Mouse (Mus musculus): ENCODE results near the gene Ly6f. TPM values are rescaled to one million over a fixed set of nuclear protein-coding genes. Genes with fewer than 3 reads are reported as not detected.

Gene Ly6f
- not detected in 2 replicates for polyA plus RNA-seq (2012; rRNA removed)

- Histone ChIP-seq H3K4me1 (ENCODE audit: control insufficient read depth, insufficient read depth, insufficient read length, low read length) (no peaks in the 10 kb centered on the region), H3K27me3 (ENCODE audit: control insufficient read depth, insufficient read depth, low read length) (no peaks in the 10 kb centered on the region), H3K4me3 (ENCODE audit: low read depth, low read length) (no peak within 1 kb of the TSS), H3K27ac (ENCODE audit: insufficient read depth, low read depth, low read length) (no peak within 1 kb of the TSS), H3K36me3 (ENCODE audit: control insufficient read depth, insufficient read depth, low read length) (no peaks in the 10 kb centered on the region)
- TF ChIP-seq CTCF (IDR thresholded peaks at IDR 0.05; ENCODE audit: extremely low read depth, insufficient read length, insufficient replicate concordance, low read depth, low read length): no peak
- no peak for TF ChIP-seq POLR2A (IDR thresholded peaks at IDR 0.05; ENCODE audit: low read depth, low read length)
These were observed at the start of gene Ly6f for GRCm38 (mm10) chr15:75268121-75268520. TSS of gene Ly6f (plus strand) at chr15:75268421.

GRCm38 (mm10) chr15:75221942-75222341, 46.3 kb upstream of the Ly6f start:
- Histone ChIP-seq H3K27me3 (ENCODE audit: control insufficient read depth, insufficient read depth, low read length) (no peaks in the 10 kb centered on the region), H3K27ac (ENCODE audit: insufficient read depth, low read depth, low read length) (no peak overlapping the region), H3K4me1 (ENCODE audit: control insufficient read depth, insufficient read depth, insufficient read length, low read length) (peaks cover 2% of the 10 kb centered on the region; the same call in 1 of the 2 replicates), H3K4me3 (ENCODE audit: low read depth, low read length) (no peak overlapping the region), H3K36me3 (ENCODE audit: control insufficient read depth, insufficient read depth, low read length) (peaks cover 15% of the 10 kb centered on the region)
- TF ChIP-seq POLR2A (IDR thresholded peaks at IDR 0.05; ENCODE audit: low read depth, low read length) (no peak), CTCF (IDR thresholded peaks at IDR 0.05; ENCODE audit: extremely low read depth, insufficient read length, insufficient replicate concordance, low read depth, low read length) (no peak)

GRCm38 (mm10) chr15:75237736-75238288, 30.4 kb upstream of the Ly6f start:
- no peaks in the 10 kb centered on the region for H3K27me3 ChIP-seq (ENCODE audit: control insufficient read depth, insufficient read depth, low read length)
- no peak for TF ChIP-seq POLR2A (IDR thresholded peaks at IDR 0.05; ENCODE audit: low read depth, low read length)
- TF ChIP-seq CTCF (IDR thresholded peaks at IDR 0.05; ENCODE audit: extremely low read depth, insufficient read length, insufficient replicate concordance, low read depth, low read length): no peak
- 68% methylated on average over 3 of the region's 3 CpGs for WGBS
- no peaks in the 10 kb centered on the region for H3K36me3 ChIP-seq (ENCODE audit: control insufficient read depth, insufficient read depth, low read length)
- H3K4me3 ChIP-seq (ENCODE audit: low read depth, low read length): no peak overlapping the region
- H3K27ac ChIP-seq (ENCODE audit: insufficient read depth, low read depth, low read length): no peak overlapping the region
- H3K4me1 ChIP-seq (ENCODE audit: control insufficient read depth, insufficient read depth, insufficient read length, low read length): peaks cover 2% of the 10 kb centered on the region; the same call in 1 of the 2 replicates

- Histone ChIP-seq H3K27ac (ENCODE audit: insufficient read depth, low read depth, low read length) (no peak overlapping the region), H3K4me1 (ENCODE audit: control insufficient read depth, insufficient read depth, insufficient read length, low read length) (peaks cover 2% of the 10 kb centered on the region; the same call in 1 of the 2 replicates), H3K4me3 (ENCODE audit: low read depth, low read length) (no peak overlapping the region), H3K36me3 (ENCODE audit: control insufficient read depth, insufficient read depth, low read length) (no peaks in the 10 kb centered on the region), H3K27me3 (ENCODE audit: control insufficient read depth, insufficient read depth, low read length) (no peaks in the 10 kb centered on the region)
- WGBS: 70% methylated on average over 2 of the region's 2 CpGs
- no peak for TF ChIP-seq POLR2A (IDR thresholded peaks at IDR 0.05; ENCODE audit: low read depth, low read length)
- no peak for TF ChIP-seq CTCF (IDR thresholded peaks at IDR 0.05; ENCODE audit: extremely low read depth, insufficient read length, insufficient replicate concordance, low read depth, low read length)
These were observed 27.7 kb upstream of the Ly6f start for GRCm38 (mm10) chr15:75240558-75240957.

DNA sequence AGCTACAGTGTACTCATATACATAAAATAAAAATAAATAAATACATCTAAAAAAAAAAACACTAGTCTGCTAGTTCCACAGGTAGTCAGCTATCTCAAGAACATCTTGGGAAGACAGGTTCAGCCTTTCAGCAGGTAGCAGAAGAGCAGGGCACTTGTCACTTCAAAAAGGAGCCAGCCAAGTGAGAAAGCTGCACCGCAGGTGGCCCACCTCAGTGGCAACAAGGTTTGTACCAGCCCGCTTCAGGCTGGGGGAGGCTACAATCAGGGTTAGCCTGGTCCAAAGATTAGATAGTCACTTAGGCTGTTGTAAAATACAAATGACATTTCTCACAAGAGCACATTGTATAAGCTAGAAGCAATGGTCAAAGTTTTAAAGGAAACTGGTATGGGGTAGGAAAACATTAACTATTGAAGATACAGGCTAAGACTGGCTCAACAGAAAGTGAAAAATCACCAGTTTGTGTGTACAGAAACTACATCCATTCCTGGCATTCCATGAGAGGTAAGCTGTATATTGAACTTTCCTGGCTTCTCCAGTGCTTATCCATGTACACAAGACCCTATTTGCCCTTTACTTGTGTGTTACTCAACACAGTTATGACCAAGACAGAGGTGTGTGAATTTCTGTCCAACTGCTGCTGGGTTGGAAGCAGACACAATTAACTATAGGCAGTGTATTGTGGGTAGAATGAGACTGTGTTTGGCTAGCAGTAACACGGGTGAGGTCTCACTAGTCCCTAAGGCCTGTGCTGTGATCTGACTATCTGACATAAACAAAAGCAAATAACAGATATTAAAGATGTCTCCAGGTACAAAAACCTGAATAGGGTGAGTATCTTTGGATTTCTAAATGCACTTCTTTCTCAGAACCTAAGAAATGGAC, 25.2 kb upstream of the Ly6f start:
- Histone ChIP-seq H3K27me3 (ENCODE audit: control insufficient read depth, insufficient read depth, low read length) (no peaks in the 10 kb centered on the region), H3K4me3 (ENCODE audit: low read depth, low read length) (no peak overlapping the region), H3K36me3 (ENCODE audit: control insufficient read depth, insufficient read depth, low read length) (no peaks in the 10 kb centered on the region), H3K27ac (ENCODE audit: insufficient read depth, low read depth, low read length) (no peak overlapping the region), H3K4me1 (ENCODE audit: control insufficient read depth, insufficient read depth, insufficient read length, low read length) (peaks cover 2% of the 10 kb centered on the region; the same call in 1 of the 2 replicates)
- 23% methylated on average over 3 of the region's 3 CpGs for WGBS
- TF ChIP-seq POLR2A (IDR thresholded peaks at IDR 0.05; ENCODE audit: low read depth, low read length) (no peak), CTCF (IDR thresholded peaks at IDR 0.05; ENCODE audit: extremely low read depth, insufficient read length, insufficient replicate concordance, low read depth, low read length) (no peak)

GRCm38 (mm10) chr15:75254671-75255070, 13.6 kb upstream of the Ly6f start:
- no peak overlapping the region for H3K27ac ChIP-seq (ENCODE audit: insufficient read depth, low read depth, low read length)
- WGBS: 85% methylated on average over 3 of the region's 3 CpGs
- H3K4me3 ChIP-seq (ENCODE audit: low read depth, low read length): no peak overlapping the region
- TF ChIP-seq POLR2A (IDR thresholded peaks at IDR 0.05; ENCODE audit: low read depth, low read length): no peak
- TF ChIP-seq CTCF (IDR thresholded peaks at IDR 0.05; ENCODE audit: extremely low read depth, insufficient read length, insufficient replicate concordance, low read depth, low read length): no peak
- H3K27me3 ChIP-seq (ENCODE audit: control insufficient read depth, insufficient read depth, low read length): no peaks in the 10 kb centered on the region
- no peaks in the 10 kb centered on the region for H3K4me1 ChIP-seq (ENCODE audit: control insufficient read depth, insufficient read depth, insufficient read length, low read length)
- H3K36me3 ChIP-seq (ENCODE audit: control insufficient read depth, insufficient read depth, low read length): no peaks in the 10 kb centered on the region

DNA sequence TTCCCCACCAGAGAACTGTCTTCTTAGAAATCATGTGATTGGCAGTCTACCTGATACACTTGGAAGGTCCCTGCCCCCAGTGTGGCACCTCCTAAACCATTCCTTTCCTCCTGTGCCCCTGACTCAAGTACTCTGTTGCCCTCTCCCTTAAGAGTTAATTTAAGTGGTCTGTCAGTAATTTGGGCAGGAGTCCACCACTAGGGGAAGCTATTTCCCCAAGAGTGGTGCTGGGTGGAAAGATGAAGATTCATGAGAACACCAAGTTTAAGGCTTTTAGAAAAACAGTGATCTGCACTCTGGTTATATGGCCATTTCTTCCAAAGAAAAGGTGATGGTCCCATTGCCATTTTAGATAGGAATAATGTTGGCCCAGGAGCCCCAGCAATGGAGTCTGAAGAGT, 2.4 kb upstream of the Ly6f start:
- no peaks in the 10 kb centered on the region for H3K27me3 ChIP-seq (ENCODE audit: control insufficient read depth, insufficient read depth, low read length)
- H3K27ac ChIP-seq (ENCODE audit: insufficient read depth, low read depth, low read length): no peak overlapping the region
- H3K4me3 ChIP-seq (ENCODE audit: low read depth, low read length): no peak overlapping the region
- no peak for TF ChIP-seq POLR2A (IDR thresholded peaks at IDR 0.05; ENCODE audit: low read depth, low read length)
- TF ChIP-seq CTCF (IDR thresholded peaks at IDR 0.05; ENCODE audit: extremely low read depth, insufficient read length, insufficient replicate concordance, low read depth, low read length): no peak
- H3K4me1 ChIP-seq (ENCODE audit: control insufficient read depth, insufficient read depth, insufficient read length, low read length): no peaks in the 10 kb centered on the region
- H3K36me3 ChIP-seq (ENCODE audit: control insufficient read depth, insufficient read depth, low read length): no peaks in the 10 kb centered on the region

All from small intestine, adult 2 months (tissue).